Mouse (Mus musculus) duodenum, adult 2 months (tissue): ENCODE data around the gene Olfr844. TPM values are rescaled to one million over a fixed set of nuclear protein-coding genes. Genes with fewer than 3 reads are reported as not detected.

Experiments
- polyA plus RNA-seq: library from polyadenylated mRNA; depleted of rRNA; stranded (reverse); fragments of >200 nt; gene quantifications from 2 replicates; pipeline ENCODE4 v1.2.3, GENCODE M21; 2012; ENCODE audit warnings: low replicate concordance; rRNA removed

Olfr844 gene
- polyA plus RNA-seq, result not detected in 2 replicates

DNA sequence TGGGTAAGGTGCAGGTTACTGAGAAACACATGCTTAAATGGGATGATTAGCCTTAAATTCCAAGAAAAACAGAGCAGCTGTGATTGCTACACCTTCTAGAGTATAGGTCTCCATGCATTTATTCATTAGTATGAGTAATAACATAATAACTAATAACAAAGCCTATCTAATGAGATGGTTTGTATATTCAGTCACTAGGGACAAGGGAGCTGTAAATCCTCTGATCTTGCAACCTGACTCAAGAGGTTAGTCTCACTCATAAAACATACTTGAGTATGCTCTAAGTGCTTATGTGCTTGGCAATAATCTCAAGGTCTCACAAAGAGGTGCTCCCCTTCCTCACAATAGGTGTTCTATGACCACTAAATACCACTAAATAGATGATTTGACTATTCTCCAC, at the start of gene Olfr844:
Gene Olfr844, plus strand, starts transcription at position 301 of the 400 bp plus-strand sequence.

DNA sequence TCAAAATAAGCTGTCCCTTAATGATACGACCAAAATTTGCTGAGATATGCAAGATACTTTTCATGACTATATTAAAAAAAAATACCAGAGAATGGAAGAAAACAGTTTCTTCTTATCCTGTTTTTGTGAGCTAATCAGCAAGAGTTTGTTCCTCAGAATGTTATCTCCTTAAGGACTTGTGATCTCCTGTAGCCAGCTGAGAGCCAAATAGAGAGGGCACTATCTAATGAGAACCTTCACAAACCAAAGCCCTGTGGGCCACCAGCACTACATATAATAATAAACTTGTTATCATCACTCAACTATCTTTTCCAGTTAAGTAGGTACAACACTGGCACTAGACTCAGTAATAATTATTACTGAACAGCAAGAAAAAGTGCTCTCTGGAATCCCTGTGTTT, 20.0 kb downstream of the Olfr844 start, which contains the start of gene Olfr845:
Gene Olfr845, plus strand, starts transcription at position 301 of the 400 bp plus-strand sequence.

DNA sequence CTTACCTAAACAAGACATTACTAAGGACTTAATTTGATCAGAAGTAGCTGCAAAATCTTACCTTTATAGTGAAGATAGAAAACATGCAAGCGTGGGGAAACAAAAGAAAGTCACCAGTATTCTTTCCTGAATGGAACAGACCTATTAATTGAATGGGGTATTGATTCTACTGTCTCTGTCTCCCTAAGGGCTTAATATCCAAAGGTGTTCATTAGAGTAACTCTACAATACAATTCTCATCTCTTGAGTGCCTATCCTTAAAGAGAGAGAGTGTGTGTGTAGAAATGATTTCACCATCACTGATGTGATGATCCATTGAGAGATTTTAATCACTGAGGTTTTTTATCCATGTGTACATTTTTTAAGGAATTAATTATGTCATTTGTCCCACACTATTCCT, 47.8 kb downstream of the Olfr844 start, which contains the start of gene Olfr846:
Gene Olfr846, minus strand, starts transcription at position 101 of the 400 bp plus-strand sequence.

Other genes with a start within 250 kb of the Olfr844 start
- gene Olfr836, start 196.0 kb upstream of the Olfr844 start, polyA plus RNA-seq, result not detected in 2 replicates
- not detected in 2 replicates for gene Olfr837, start 180.0 kb upstream of the Olfr844 start, polyA plus RNA-seq
- not detected in 2 replicates for gene Olfr839-ps1, start 139.0 kb upstream of the Olfr844 start, polyA plus RNA-seq
- not detected in 2 replicates for gene Olfr843, start 64.4 kb upstream of the Olfr844 start, polyA plus RNA-seq
- not detected in 2 replicates for gene Olfr845, start 20.1 kb downstream of the Olfr844 start, polyA plus RNA-seq
- gene Olfr846, start 47.7 kb downstream of the Olfr844 start, polyA plus RNA-seq, result not detected in 2 replicates
- gene Olfr847, start 62.3 kb downstream of the Olfr844 start, polyA plus RNA-seq, result not detected in 2 replicates
- gene Olfr849, start 123.9 kb downstream of the Olfr844 start, polyA plus RNA-seq, result not detected in 2 replicates
- not detected in 2 replicates for gene Olfr850, start 161.9 kb downstream of the Olfr844 start, polyA plus RNA-seq
- gene Olfr851, start 176.9 kb downstream of the Olfr844 start, polyA plus RNA-seq, result not detected in 2 replicates
- gene Olfr853, start 224.7 kb downstream of the Olfr844 start, polyA plus RNA-seq, result not detected in 2 replicates